Mouse (Mus musculus) liver, embryonic 14.5 days (tissue): Measurements from ENCODE around the gene Tmem50b. TPM values are rescaled to one million over a fixed set of nuclear protein-coding genes. Genes with fewer than 3 reads are reported as not detected.

Source experiments
- ATAC-seq: fragments of 200-750 bp; cut with Nextera tagmentation; 2 replicates; pipeline ENCODE4 v1.8.0; 2017; ENCODE audit warnings: moderate number of reproducible peaks, mild to moderate bottlenecking, moderate library complexity; ENCODE audit not compliant: insufficient read depth
- DNase-seq, 3 experiments: peaks; one replicate each; pipeline ENCODE4 v3.0.0-alpha.2; 2012 to 2013; ENCODE audit warnings: low read depth in 3 of 3, low spot score in 3 of 3
- H3K27ac ChIP-seq: fragments of 300-500 bp; sonication (generic); 2 replicates; pipeline ENCODE4 v1.5.1; 2014; ENCODE audit warnings: moderate library complexity, mild to moderate bottlenecking, control low read depth, inconsistent platforms
- H3K27me3 ChIP-seq: fragments of 300-500 bp; sonication (generic); 2 replicates; pipeline ENCODE4 v1.6.1; 2014; ENCODE audit warnings: mild to moderate bottlenecking, low read length, moderate library complexity; ENCODE audit not compliant: control insufficient read depth, insufficient read depth
- H3K36me3 ChIP-seq: fragments of 300-500 bp; sonication (generic); replicated peaks from 2 replicates; pipeline ENCODE4 v1.6.1; 2014; ENCODE audit warnings: low read depth; ENCODE audit not compliant: control insufficient read depth, insufficient read depth
- H3K4me1 ChIP-seq, 2 experiments: fragments of 200-500 bp in 1 of 2; fragments of 300-500 bp in 1 of 2; sonication (generic) in 1 of 2; replicated peaks; 2 replicates each; pipeline ENCODE4 v1.6.1; 2012 to 2014; ENCODE audit warnings: antibody characterized with exemption in 1 of 2, inconsistent platforms in 1 of 2, low read length in 1 of 2; ENCODE audit not compliant: control insufficient read depth in 2 of 2, insufficient read depth in 2 of 2
- H3K4me2 ChIP-seq: fragments of 300-500 bp; sonication (generic); 2 replicates; pipeline ENCODE4 v1.6.1; 2014; ENCODE audit warnings: low read depth, mild to moderate bottlenecking, control low read depth, moderate library complexity
- H3K4me3 ChIP-seq, 2 experiments: fragments of 200-500 bp in 1 of 2; fragments of 300-500 bp in 1 of 2; sonication (generic) in 1 of 2; 2 replicates each; pipeline ENCODE4 v1.5.1; 2012 to 2014; ENCODE audit warnings: low read depth in 2 of 2, low read length in 2 of 2, mild to moderate bottlenecking in 2 of 2, control low read depth in 1 of 2, inconsistent platforms in 1 of 2, moderate library complexity in 1 of 2; ENCODE audit not compliant: insufficient read depth in 1 of 2
- H3K9ac ChIP-seq: fragments of 300-500 bp; sonication (generic); replicated peaks from 2 replicates; pipeline ENCODE4 v1.6.1; 2014; ENCODE audit warnings: mild to moderate bottlenecking, control low read depth, moderate library complexity
- H3K9me3 ChIP-seq: fragments of 300-500 bp; sonication (generic); 2 replicates; pipeline ENCODE4 v1.6.1; 2016; ENCODE audit warnings: low read length, mixed read lengths; ENCODE audit not compliant: control insufficient read depth
- CTCF ChIP-seq: IDR thresholded peaks from 2 replicates; pipeline ENCODE4 v1.5.1; 2016; ENCODE audit warnings: antibody characterized with exemption, low read depth, control low read depth
- EP300 ChIP-seq: IDR thresholded peaks from 2 replicates; pipeline ENCODE4 v1.6.1; 2016; ENCODE audit warnings: antibody characterized with exemption, low read depth
- WGBS: fragments of 180-500 bp; shearing (Covaris S2); extraction: QIAGEN DNeasy Blood & Tissue Kit; methylation state at CpG from one replicate; pipeline ENCODE4 v1.1.7; 2014; ENCODE audit not compliant: insufficient replicate concordance; 5-methylcytosine and 5-hydroxymethylcytosine counted together
- polyA plus RNA-seq, 2 experiments: library from polyadenylated mRNA; depleted of rRNA in 1 of 2; stranded (reverse) in 1 of 2; unstranded in 1 of 2; fragments of >200 nt; fragmentation: Nextera tagmentation in 1 of 2; extraction: Ambion mirVana in 1 of 2; gene quantifications; 2 replicates each; pipeline versions ENCODE4 v1.2.1 to v1.2.3; 2012 to 2014

The Tmem50b gene
- polyA plus RNA-seq, 2 experiments: 2.8 to 5.0 TPM

DNA sequence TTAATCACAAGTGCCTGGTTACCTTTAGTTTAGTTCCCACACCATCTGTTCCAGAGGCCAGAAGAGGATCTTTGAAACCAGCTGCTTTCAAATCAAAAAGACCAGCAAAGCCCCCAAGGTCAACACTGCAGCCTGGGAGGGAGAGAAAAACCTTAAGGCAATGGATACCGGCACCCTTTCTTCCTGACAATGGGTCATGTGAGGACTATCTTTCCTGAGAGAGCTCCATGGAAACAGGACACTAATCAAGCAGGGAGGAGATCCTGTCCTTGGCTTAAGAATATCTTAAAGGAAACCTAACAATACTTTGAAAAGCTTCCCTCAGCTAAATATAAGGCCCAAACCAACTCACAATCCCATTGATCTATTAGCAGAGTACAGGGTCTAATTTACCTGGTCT, 33.0 kb upstream of the Tmem50b start:
- Histone ChIP-seq H3K4me1 (no peaks in the 10 kb centered on the region), H3K4me2 (no peak overlapping the region), H3K9me3 (no peaks in the 10 kb centered on the region), H3K9ac (no peak overlapping the region), H3K4me3 (no peak overlapping the region), H3K36me3 (peaks cover 57% of the 10 kb centered on the region), H3K27ac (no peak overlapping the region), H3K27me3 (no peaks in the 10 kb centered on the region)
- no peak for ATAC-seq
- no peak for TF ChIP-seq CTCF
- TF ChIP-seq EP300: no peak
- WGBS: 85% methylated on average over 1 of the region's 1 CpGs
- no peak for DNase-seq

- Histone ChIP-seq H3K36me3 (peaks cover 59% of the 10 kb centered on the region), H3K4me1 (no peaks in the 10 kb centered on the region), H3K9me3 (no peaks in the 10 kb centered on the region), H3K9ac (no peak overlapping the region), H3K4me2 (no peak overlapping the region), H3K27ac (no peak overlapping the region), H3K27me3 (no peaks in the 10 kb centered on the region), H3K4me3 (no peak overlapping the region)
- 70% methylated on average over 4 of the region's 4 CpGs for WGBS
- ATAC-seq (no peak), DNase-seq (no peak)
- TF ChIP-seq EP300 (no peak), CTCF (no peak)
Observed at GRCm38 (mm10) chr16:91629749-91630148, 32.1 kb upstream of the Tmem50b start.

GRCm38 (mm10) chr16:91628673-91629072, 31.1 kb upstream of the Tmem50b start:
- WGBS: 81% methylated on average over 3 of the region's 3 CpGs
- DNase-seq (no peak), ATAC-seq (no peak)
- no peaks in the 10 kb centered on the region for H3K27me3 ChIP-seq
- peaks cover 57% of the 10 kb centered on the region for H3K36me3 ChIP-seq
- no peak overlapping the region for H3K9ac ChIP-seq
- H3K27ac ChIP-seq: no peak overlapping the region
- no peak overlapping the region for H3K4me2 ChIP-seq
- no peaks in the 10 kb centered on the region for H3K4me1 ChIP-seq
- no peak overlapping the region for H3K4me3 ChIP-seq
- no peaks in the 10 kb centered on the region for H3K9me3 ChIP-seq
- TF ChIP-seq EP300: no peak

DNA sequence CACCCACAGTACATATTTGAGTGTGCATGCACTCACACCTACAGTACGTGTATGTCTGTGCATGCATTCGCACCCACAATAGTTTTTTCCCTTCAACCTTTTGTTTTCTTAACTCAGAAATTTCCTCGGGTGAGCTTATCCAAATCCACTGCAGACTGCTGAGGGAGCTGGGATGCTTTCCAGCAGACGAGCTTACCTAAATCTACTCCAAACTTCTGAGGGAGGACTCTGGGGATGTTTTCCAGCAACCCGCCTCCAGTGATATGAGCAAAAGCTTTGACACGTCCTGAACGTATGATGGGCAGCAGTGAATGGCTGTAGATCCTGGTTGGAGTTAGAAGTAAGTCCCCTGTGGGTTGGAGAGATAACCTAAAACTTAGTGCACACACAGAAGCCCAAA, 30.2 kb upstream of the Tmem50b start:
- DNase-seq (no peak), ATAC-seq (no peak)
- H3K27ac ChIP-seq: no peak overlapping the region
- H3K27me3 ChIP-seq: no peaks in the 10 kb centered on the region
- H3K4me2 ChIP-seq: no peak overlapping the region
- H3K9me3 ChIP-seq: no peaks in the 10 kb centered on the region
- no peak overlapping the region for H3K9ac ChIP-seq
- no peak overlapping the region for H3K4me3 ChIP-seq
- TF ChIP-seq CTCF (no peak), EP300 (no peak)
- no peaks in the 10 kb centered on the region for H3K4me1 ChIP-seq
- H3K36me3 ChIP-seq: peaks cover 66% of the 10 kb centered on the region
- WGBS: 74% methylated on average over 7 of the region's 7 CpGs

DNA sequence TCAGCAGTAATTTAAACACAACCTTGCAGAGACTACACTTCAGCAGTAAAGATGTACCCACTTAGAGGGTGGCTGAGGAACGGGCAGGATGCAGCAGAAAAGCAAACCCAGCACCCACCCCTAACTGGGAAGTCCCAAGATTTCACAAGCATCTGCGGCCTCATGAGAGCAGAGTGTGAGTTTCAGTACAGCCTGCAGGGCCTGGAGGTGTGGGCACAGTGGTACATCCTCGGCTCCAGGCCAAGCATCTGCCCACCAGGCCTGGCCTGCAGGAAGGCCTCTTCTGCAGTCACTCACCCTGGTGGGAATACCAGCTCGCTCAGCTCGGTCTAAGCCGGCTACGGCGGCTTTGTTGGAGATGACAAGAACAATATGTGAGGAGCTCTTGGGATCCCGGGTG, 25.5 kb upstream of the Tmem50b start:
- no peak for ATAC-seq
- no peaks in the 10 kb centered on the region for H3K27me3 ChIP-seq
- H3K36me3 ChIP-seq: peaks cover 62% of the 10 kb centered on the region
- no peak for DNase-seq
- H3K9ac ChIP-seq: no peak overlapping the region
- TF ChIP-seq EP300 (no peak), CTCF (no peak)
- WGBS: 86% methylated on average over 9 of the region's 9 CpGs
- H3K9me3 ChIP-seq: no peaks in the 10 kb centered on the region
- no peak overlapping the region for H3K27ac ChIP-seq
- H3K4me3 ChIP-seq: no peak overlapping the region
- H3K4me2 ChIP-seq: no peak overlapping the region
- H3K4me1 ChIP-seq: peaks cover 0 to 3% of the 10 kb centered on the region in 2 experiments; a peak in 2 of 4 replicates
